Mouse (Mus musculus): ENCODE results near the gene Gpc2. TPM values are rescaled to one million over a fixed set of nuclear protein-coding genes. Genes with fewer than 3 reads are reported as not detected.

The Gpc2 gene
- polyA plus RNA-seq, 2 experiments: 1.7 TPM; not detected in 1

- Histone ChIP-seq H3K27me3 (ENCODE audit: control insufficient read depth, insufficient read depth, low read length) (peaks cover 7% of the 10 kb centered on the region), H3K4me1 (replicated peaks; ENCODE audit: control insufficient read depth in 2 of 2, insufficient read depth in 2 of 2, low read length in 1 of 2) (peaks cover 0 to 5% of the 10 kb centered on the region in 2 experiments; a peak in 3 of 4 replicates), H3K9me3 (ENCODE audit: control insufficient read depth, low read length) (no peaks in the 10 kb centered on the region), H3K4me3 (ENCODE audit: insufficient read depth in 1 of 2, low read depth in 2 of 2, low read length in 2 of 2) (no peak overlapping the region), H3K27ac (no peak overlapping the region), H3K9ac (replicated peaks) (no peak overlapping the region), H3K36me3 (replicated peaks; ENCODE audit: control insufficient read depth, insufficient read depth, low read depth) (no peaks in the 10 kb centered on the region), H3K4me2 (ENCODE audit: low read depth) (no peak overlapping the region)
- TF ChIP-seq EP300 (IDR thresholded peaks at IDR 0.05; ENCODE audit: low read depth) (no peak), CTCF (IDR thresholded peaks at IDR 0.05; ENCODE audit: low read depth) (no peak)
- no peak for ATAC-seq (ENCODE audit: insufficient read depth)
- DNase-seq (ENCODE audit: low read depth in 3 of 3, low spot score in 3 of 3): no peak
- 77% methylated on average over 7 of the region's 7 CpGs for WGBS (ENCODE audit: insufficient replicate concordance)
These were observed 1.8 kb downstream of the Gpc2 start for GRCm38 (mm10) chr5:138277994-138278393.

GRCm38 (mm10) chr5:138275216-138276050 is 4.4 kb downstream of the Gpc2 start:
- Histone ChIP-seq H3K4me1 (replicated peaks; ENCODE audit: control insufficient read depth in 2 of 2, insufficient read depth in 2 of 2, low read length in 1 of 2) (peaks cover 0 to 4% of the 10 kb centered on the region in 2 experiments; a peak in 3 of 4 replicates), H3K9me3 (ENCODE audit: control insufficient read depth, low read length) (no peaks in the 10 kb centered on the region), H3K27me3 (ENCODE audit: control insufficient read depth, insufficient read depth, low read length) (peaks cover 17% of the 10 kb centered on the region), H3K4me3 (ENCODE audit: insufficient read depth in 1 of 2, low read depth in 2 of 2, low read length in 2 of 2) (no peak overlapping the region), H3K4me2 (ENCODE audit: low read depth) (no peak overlapping the region), H3K36me3 (replicated peaks; ENCODE audit: control insufficient read depth, insufficient read depth, low read depth) (no peaks in the 10 kb centered on the region), H3K27ac (no peak overlapping the region), H3K9ac (replicated peaks) (no peak overlapping the region)
- DNase-seq (ENCODE audit: low read depth in 3 of 3, low spot score in 3 of 3) (no peak), ATAC-seq (ENCODE audit: insufficient read depth) (no peak)
- 61% methylated on average over 41 of the region's 41 CpGs for WGBS (ENCODE audit: insufficient replicate concordance)
- TF ChIP-seq EP300 (IDR thresholded peaks at IDR 0.05; ENCODE audit: low read depth) (no peak), CTCF (IDR thresholded peaks at IDR 0.05; ENCODE audit: low read depth) (no peak)

DNA sequence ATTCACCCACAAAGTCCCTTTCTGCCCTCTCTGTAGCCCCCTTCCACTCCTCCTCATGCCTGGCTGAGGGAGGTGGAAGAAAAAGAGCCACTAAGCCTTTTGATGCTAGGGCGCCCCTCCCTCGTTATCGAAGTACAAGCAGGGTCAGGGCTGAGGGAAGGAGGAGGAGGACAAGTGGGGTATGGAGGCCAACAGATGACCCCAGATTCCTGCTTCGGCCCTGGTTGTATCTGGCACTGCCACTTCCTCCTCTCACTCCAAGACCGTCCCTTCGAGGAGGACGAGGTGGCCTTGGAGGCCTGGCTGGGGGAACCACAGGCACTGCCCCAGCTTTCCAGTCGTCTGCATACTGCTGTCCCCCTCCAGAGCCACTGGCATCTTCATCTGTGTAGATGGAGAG is 5.6 kb downstream of the Gpc2 start:
- WGBS (ENCODE audit: insufficient replicate concordance): 59% methylated on average over 8 of the region's 8 CpGs
- no peak overlapping the region for H3K27ac ChIP-seq
- no peak for ATAC-seq (ENCODE audit: insufficient read depth)
- no peak overlapping the region for H3K4me2 ChIP-seq (ENCODE audit: low read depth)
- peaks cover 17% of the 10 kb centered on the region for H3K27me3 ChIP-seq (ENCODE audit: control insufficient read depth, insufficient read depth, low read length)
- H3K36me3 ChIP-seq (replicated peaks; ENCODE audit: control insufficient read depth, insufficient read depth, low read depth): no peaks in the 10 kb centered on the region
- DNase-seq (ENCODE audit: low read depth in 3 of 3, low spot score in 3 of 3): no peak
- no peaks in the 10 kb centered on the region for H3K4me1 ChIP-seq (replicated peaks; ENCODE audit: control insufficient read depth in 2 of 2, insufficient read depth in 2 of 2, low read length in 1 of 2)
- H3K9ac ChIP-seq (replicated peaks): no peak overlapping the region
- TF ChIP-seq CTCF (IDR thresholded peaks at IDR 0.05; ENCODE audit: low read depth) (no peak), EP300 (IDR thresholded peaks at IDR 0.05; ENCODE audit: low read depth) (no peak)
- no peaks in the 10 kb centered on the region for H3K9me3 ChIP-seq (ENCODE audit: control insufficient read depth, low read length)
- H3K4me3 ChIP-seq (ENCODE audit: insufficient read depth in 1 of 2, low read depth in 2 of 2, low read length in 2 of 2): no peak overlapping the region

- Histone ChIP-seq H3K4me3 (ENCODE audit: insufficient read depth in 1 of 2, low read depth in 2 of 2, low read length in 2 of 2) (no peak within 1 kb of the TSS), H3K4me2 (ENCODE audit: low read depth) (no peak within 1 kb of the TSS), H3K36me3 (replicated peaks; ENCODE audit: control insufficient read depth, insufficient read depth, low read depth) (no peaks in the 10 kb centered on the region), H3K9ac (replicated peaks) (no peak within 1 kb of the TSS), H3K27me3 (ENCODE audit: control insufficient read depth, insufficient read depth, low read length) (peaks cover 17% of the 10 kb centered on the region), H3K9me3 (ENCODE audit: control insufficient read depth, low read length) (no peaks in the 10 kb centered on the region), H3K4me1 (replicated peaks; ENCODE audit: control insufficient read depth in 2 of 2, insufficient read depth in 2 of 2, low read length in 1 of 2) (no peaks in the 10 kb centered on the region), H3K27ac (no peak within 1 kb of the TSS)
- TF ChIP-seq CTCF (IDR thresholded peaks at IDR 0.05; ENCODE audit: low read depth) (no peak), EP300 (IDR thresholded peaks at IDR 0.05; ENCODE audit: low read depth) (no peak)
- DNase-seq (ENCODE audit: low read depth in 3 of 3, low spot score in 3 of 3) (no peak), ATAC-seq (ENCODE audit: insufficient read depth) (no peak)
- 18% methylated on average over 12 of the region's 12 CpGs for WGBS (ENCODE audit: insufficient replicate concordance)
These were observed 7.3 kb downstream of the Gpc2 start, which contains the start of gene Gal3st4 for GRCm38 (mm10) chr5:138272409-138272923. Gene Gal3st4 (minus strand): TSS chr5:138272840.

GRCm38 (mm10) chr5:138271232-138271631 is 8.6 kb downstream of the Gpc2 start:
- Histone ChIP-seq H3K4me3 (ENCODE audit: insufficient read depth in 1 of 2, low read depth in 2 of 2, low read length in 2 of 2) (no peak overlapping the region), H3K9me3 (ENCODE audit: control insufficient read depth, low read length) (no peaks in the 10 kb centered on the region), H3K4me2 (ENCODE audit: low read depth) (no peak overlapping the region), H3K27ac (no peak overlapping the region), H3K27me3 (ENCODE audit: control insufficient read depth, insufficient read depth, low read length) (peaks cover 17% of the 10 kb centered on the region), H3K9ac (replicated peaks) (no peak overlapping the region), H3K36me3 (replicated peaks; ENCODE audit: control insufficient read depth, insufficient read depth, low read depth) (no peaks in the 10 kb centered on the region), H3K4me1 (replicated peaks; ENCODE audit: control insufficient read depth in 2 of 2, insufficient read depth in 2 of 2, low read length in 1 of 2) (no peaks in the 10 kb centered on the region)
- TF ChIP-seq EP300 (IDR thresholded peaks at IDR 0.05; ENCODE audit: low read depth) (no peak), CTCF (IDR thresholded peaks at IDR 0.05; ENCODE audit: low read depth) (no peak)
- DNase-seq (ENCODE audit: low read depth in 3 of 3, low spot score in 3 of 3): no peak
- no peak for ATAC-seq (ENCODE audit: insufficient read depth)
- 37% methylated on average over 3 of the region's 3 CpGs for WGBS (ENCODE audit: insufficient replicate concordance)

Data from liver, embryonic 14.5 days (tissue).